Mouse (Mus musculus) gastrocnemius, postnatal 4 days (tissue): Measurements from ENCODE around the gene Igbp1. TPM values are rescaled to one million over a fixed set of nuclear protein-coding genes. Genes with fewer than 3 reads are reported as not detected.

Experiments
- DNase-seq, 2 experiments: peaks; one replicate each; pipeline ENCODE4 v3.0.0; 2021 to 2022; ENCODE audit warnings: low spot score in 2 of 2, mixed read lengths in 2 of 2
- long read RNA-seq, 2 experiments: library from polyadenylated mRNA; stranded (forward); transcript quantifications; one replicate each; pipeline ENCODE4 v2.0.0; 2021
- total RNA-seq, 2 experiments: library from RNA; stranded (reverse); gene quantifications; 2 replicates each; pipeline ENCODE4 v1.2.3; 2021

Igbp1 gene
- total RNA-seq: 10 to 100 TPM; 46.7 to 55.1 TPM
- long read RNA-seq, experiment 1, full-length matches to known transcripts: 21 of 23 reads
- long read RNA-seq, experiment 1, partial matches to known transcripts: 1 of 23 reads
- long read RNA-seq, experiment 1, other reads (novel, unspliced or antisense): 1 of 23 reads
- long read RNA-seq, experiment 2, full-length matches to known transcripts: 23 of 30 reads
- long read RNA-seq, experiment 2, partial matches to known transcripts: 7 of 30 reads
- long read RNA-seq, experiment 2, other reads (novel, unspliced or antisense): 0 of 30 reads

GRCm38 (mm10) chrX:100494068-100494978 lies at the start of gene Igbp1:
Igbp1 (plus strand) TSS chrX:100494291.
- peak; percentile 28 to 66 for DNase-seq

GRCm38 (mm10) chrX:100468047-100468446 lies 26.0 kb upstream of the Igbp1 start:
- DNase-seq: no peak

GRCm38 (mm10) chrX:100470126-100470525 lies 24.0 kb upstream of the Igbp1 start:
- no peak for DNase-seq

- no peak for DNase-seq
Observed at GRCm38 (mm10) chrX:100471491-100471890, 22.6 kb upstream of the Igbp1 start.

GRCm38 (mm10) chrX:100475569-100476223 lies 18.4 kb upstream of the Igbp1 start:
- DNase-seq: no peak

- DNase-seq: peak; percentile 21 to 44
Observed at GRCm38 (mm10) chrX:100480317-100480716, 13.8 kb upstream of the Igbp1 start.

GRCm38 (mm10) chrX:100493500-100494067 lies 507 bp upstream of the Igbp1 start:
- no peak for DNase-seq

GRCm38 (mm10) chrX:100504175-100504851 lies 10.2 kb downstream of the Igbp1 start:
- DNase-seq: no peak

GRCm38 (mm10) chrX:100508164-100508563 lies 14.1 kb downstream of the Igbp1 start:
- no peak for DNase-seq

- DNase-seq: no peak
Observed at GRCm38 (mm10) chrX:100509921-100510320, 15.8 kb downstream of the Igbp1 start.

- no peak for DNase-seq
Observed at GRCm38 (mm10) chrX:100516683-100517082, 22.6 kb downstream of the Igbp1 start.

- DNase-seq: no peak
Observed at GRCm38 (mm10) chrX:100517626-100518025, 23.5 kb downstream of the Igbp1 start.

- no peak for DNase-seq
Observed at GRCm38 (mm10) chrX:100518532-100518931, 24.4 kb downstream of the Igbp1 start.

GRCm38 (mm10) chrX:100524471-100524870 lies 30.4 kb downstream of the Igbp1 start, which contains the start of gene Dgat2l6:
Dgat2l6 (plus strand) TSS chrX:100524838.
- DNase-seq: no peak

- DNase-seq: no peak
Observed at GRCm38 (mm10) chrX:100556026-100556425, 61.9 kb downstream of the Igbp1 start.

GRCm38 (mm10) chrX:100565696-100566095 lies 71.6 kb downstream of the Igbp1 start:
- DNase-seq: no peak
